Mouse (Mus musculus): ENCODE results near the gene Prss27. TPM values are rescaled to one million over a fixed set of nuclear protein-coding genes. Genes with fewer than 3 reads are reported as not detected.

Gene Prss27
- total RNA-seq, 2 experiments from 2014 or later = not detected

Small RNAs within 50 kb of the gene (microRNA-seq; reads per million reads assigned to microRNA genes)
- 0 reads per million in 2 experiments for gene Gm27700

Other genes with a start within 250 kb of the Prss27 start
- gene Srrm2, start 247.6 kb upstream of the Prss27 start, total RNA-seq (2021) = 100 to 1,000 TPM; 153 to 189 TPM
- 100 to 1,000 TPM; 270 to 297 TPM for gene Elob, start 209.0 kb upstream of the Prss27 start, total RNA-seq (2021)
- gene Prss33, start 202.1 kb upstream of the Prss27 start, total RNA-seq (2021) = not detected
- gene Prss32, start 194.3 kb upstream of the Prss27 start, total RNA-seq (2021) = not detected
- gene Prss41, start 194.0 kb upstream of the Prss27 start, total RNA-seq (2021) = under 1 TPM in 1 of 2 experiments, not detected in 1; 0.37 TPM
- not detected for gene Prss21, start 170.1 kb upstream of the Prss27 start, total RNA-seq (2021)
- not detected for gene Dcpp1, start 157.3 kb upstream of the Prss27 start, total RNA-seq (2021)
- not detected for gene Dcpp2, start 157.3 kb upstream of the Prss27 start, total RNA-seq (2021)
- not detected for gene Dcpp3, start 120.7 kb upstream of the Prss27 start, total RNA-seq (2021)
- not detected for gene Sbp, start 96.5 kb upstream of the Prss27 start, total RNA-seq (2021)
- gene Sbpl, start 82.9 kb upstream of the Prss27 start, total RNA-seq (2021) = not detected
- not detected for gene Prss30, start 57.6 kb upstream of the Prss27 start, total RNA-seq (2021)
- gene Prss22, start 40.0 kb upstream of the Prss27 start, total RNA-seq (2021) = not detected
- gene Kctd5, start 35.3 kb downstream of the Prss27 start, total RNA-seq (2021) = 1 to 10 TPM; 7.6 to 8.8 TPM
- gene Pdpk1, start 112.8 kb downstream of the Prss27 start, total RNA-seq (2021) = 10 to 100 TPM; 35.5 to 39.9 TPM
- 10 to 100 TPM in 1 of 2 experiments, 1 to 10 TPM in 1; 8.4 to 10.4 TPM for gene Amdhd2, start 125.6 kb downstream of the Prss27 start, total RNA-seq (2021)
- 100 to 1,000 TPM; 142 to 153 TPM for gene Atp6v0c, start 131.6 kb downstream of the Prss27 start, total RNA-seq (2021)
- gene Tbc1d24, start 167.4 kb downstream of the Prss27 start, total RNA-seq (2021) = 1 to 10 TPM; 2.9 to 4.4 TPM
- gene Ntn3, start 171.4 kb downstream of the Prss27 start, total RNA-seq (2021) = under 1 TPM; 0.33 to 0.35 TPM
- gene Tedc2, start 182.7 kb downstream of the Prss27 start, total RNA-seq (2021) = 1 to 10 TPM in 1 of 2 experiments, under 1 TPM in 1; 0.96 to 1.1 TPM
- 1 to 10 TPM in 1 of 2 experiments, under 1 TPM in 1; 0.91 to 1.1 TPM for gene Ccnf, start 213.3 kb downstream of the Prss27 start, total RNA-seq (2021)